Mouse (Mus musculus) megakaryocyte, embryonic 14.5 days (primary cell): Measurements from ENCODE around the gene Glipr1l3. TPM values are rescaled to one million over a fixed set of nuclear protein-coding genes. Genes with fewer than 3 reads are reported as not detected.
"Not testable (repeated sequence)": the region's sequence is repeated elsewhere in the genome, so short reads cannot be mapped to it uniquely, and the experiment has no call there.

ENCODE experiments used
- H3K27me3 ChIP-seq: replicated peaks from 2 replicates; pipeline ENCODE3; 2012; ENCODE audit warnings: inconsistent platforms
- H3K36me3 ChIP-seq: replicated peaks from 2 replicates; pipeline ENCODE3; 2012; ENCODE audit warnings: low read length, inconsistent platforms, mixed read lengths
- H3K4me1 ChIP-seq: 2 replicates; pipeline ENCODE4 v1.6.1; 2012; ENCODE audit warnings: inconsistent platforms
- H3K4me3 ChIP-seq: replicated peaks from 2 replicates; pipeline ENCODE3; 2012; ENCODE audit warnings: moderate library complexity, mild to moderate bottlenecking, inconsistent platforms
- H3K9me3 ChIP-seq: 2 replicates; pipeline ENCODE4 v1.6.1; 2012; ENCODE audit warnings: inconsistent platforms
- FLI1 ChIP-seq: IDR thresholded peaks from 2 replicates; pipeline ENCODE4 v1.6.1; 2012; ENCODE audit warnings: low read length, inconsistent platforms, mixed read lengths
- GATA1 ChIP-seq: IDR thresholded peaks from 3 replicates; pipeline ENCODE4 v1.6.1; 2012; ENCODE audit warnings: mixed read lengths, low read length, inconsistent platforms, borderline replicate concordance
- polyA plus RNA-seq: library from polyadenylated mRNA; stranded (reverse); fragments of >175 nt; gene quantifications from 2 replicates; pipeline ENCODE4 v1.2.3, GENCODE M21; 2012; ENCODE audit warnings: low replicate concordance; ENCODE audit not compliant: insufficient read depth

Glipr1l3 gene
- polyA plus RNA-seq, 1 experiment, result not detected

- Histone ChIP-seq H3K9me3 (no peaks in the 10 kb centered on the region), H3K4me1 (no peaks in the 10 kb centered on the region), H3K27me3 (no peaks in the 10 kb centered on the region), H3K36me3 (no peaks in the 10 kb centered on the region), H3K4me3 (no peak overlapping the region)
- TF ChIP-seq FLI1 (no peak), GATA1 (no peak)
Measured at GRCm38 (mm10) chr10:112110401-112110800, 49.7 kb downstream of the Glipr1l3 start.

- not testable (repeated sequence) for H3K4me1 ChIP-seq, H3K4me3 ChIP-seq, H3K9me3 ChIP-seq, H3K27me3 ChIP-seq, H3K36me3 ChIP-seq
Measured at GRCm38 (mm10) chr10:112105785-112106184, 54.3 kb downstream of the Glipr1l3 start.

Other genes with a start within 250 kb of the Glipr1l3 start
- 0.95 and 2.0 TPM in 2 replicates for gene Krr1, start 187.7 kb downstream of the Glipr1l3 start, polyA plus RNA-seq
- 2.8 and 4.5 TPM in 2 replicates for gene Glipr1, start 157.7 kb downstream of the Glipr1l3 start, polyA plus RNA-seq
- not detected in 2 replicates for gene Glipr1l1, start 100.1 kb downstream of the Glipr1l3 start, polyA plus RNA-seq
- not detected in 2 replicates for gene Glipr1l2, start 77.0 kb downstream of the Glipr1l3 start, polyA plus RNA-seq
- gene Caps2, start 3.3 kb upstream of the Glipr1l3 start, polyA plus RNA-seq, result not detected in 2 replicates
- not detected in 2 replicates for gene Kcnc2, start 110.8 kb upstream of the Glipr1l3 start, polyA plus RNA-seq